Mouse (Mus musculus) spleen, adult 18-20 months (tissue): ENCODE results near the gene Ppp1r35.
A peak's percentile ranks its signal among the peaks of the same experiment; 100 is the strongest.

Experiments
- DNase-seq, 2 experiments: peaks; one replicate each; pipeline ENCODE4 v3.0.0; 2022; ENCODE audit warnings: mixed read lengths in 2 of 2

Ppp1r35 gene

GRCm38 (mm10) chr5:137751988-137752387, 26.7 kb upstream of the Ppp1r35 start:
- DNase-seq = no peak

DNA sequence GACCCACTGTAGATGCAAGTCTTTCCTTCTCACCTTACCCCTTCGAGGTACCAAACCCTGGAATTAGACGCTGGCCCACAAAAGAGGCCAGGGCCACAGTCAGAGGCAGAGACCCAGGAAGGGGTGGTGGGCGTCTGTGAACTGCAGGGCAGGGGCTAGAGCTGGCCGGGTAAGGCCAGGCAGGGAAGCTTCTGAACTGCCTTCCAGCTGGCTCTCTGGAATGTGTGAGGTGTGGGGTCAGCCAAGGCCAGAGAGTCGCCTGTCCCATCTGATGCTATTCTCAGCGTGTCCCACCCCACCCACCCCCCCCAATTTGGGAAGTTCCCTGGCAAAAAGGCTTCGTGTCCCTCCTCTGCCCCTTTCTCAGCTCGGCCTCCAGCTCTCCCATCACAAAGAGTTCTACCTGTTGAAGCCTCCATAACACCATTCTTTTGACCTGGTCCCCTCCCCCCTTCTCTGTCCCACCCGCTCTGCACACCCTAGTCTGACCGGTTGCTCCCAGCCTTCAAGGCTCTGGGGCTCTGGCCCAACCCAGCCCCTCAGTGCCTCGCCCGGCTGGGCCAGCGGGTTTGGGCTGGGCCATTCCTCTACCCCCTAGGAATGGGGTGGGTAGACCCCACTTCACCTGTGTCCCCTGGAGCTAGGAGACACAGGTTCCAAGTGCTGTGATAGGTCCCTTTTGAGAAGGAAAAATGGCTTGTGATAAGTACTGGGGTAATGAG, 25.4 kb upstream of the Ppp1r35 start:
- DNase-seq = no peak

- no peak for DNase-seq
These were observed 23.2 kb upstream of the Ppp1r35 start for GRCm38 (mm10) chr5:137755425-137755824.

DNA sequence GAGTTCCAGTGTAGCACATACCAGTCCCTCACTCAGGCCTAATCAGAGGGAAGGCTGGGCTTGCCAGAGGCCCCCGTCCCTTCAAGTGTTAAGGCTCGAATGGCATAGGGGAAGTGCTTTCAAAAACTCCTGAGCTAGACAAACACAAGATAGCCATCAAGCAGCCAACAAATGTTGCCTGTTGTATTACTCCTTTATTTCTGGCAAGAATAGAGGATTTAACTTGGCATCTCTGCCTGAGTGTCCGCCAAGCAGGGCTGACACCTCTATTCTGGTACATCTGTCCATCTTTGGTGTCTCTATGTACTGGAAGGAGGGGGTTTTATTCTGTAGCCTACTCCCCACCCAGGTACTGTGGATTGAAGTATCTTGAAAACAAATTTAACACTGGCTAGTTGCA, 22.5 kb upstream of the Ppp1r35 start:
- no peak for DNase-seq

DNA sequence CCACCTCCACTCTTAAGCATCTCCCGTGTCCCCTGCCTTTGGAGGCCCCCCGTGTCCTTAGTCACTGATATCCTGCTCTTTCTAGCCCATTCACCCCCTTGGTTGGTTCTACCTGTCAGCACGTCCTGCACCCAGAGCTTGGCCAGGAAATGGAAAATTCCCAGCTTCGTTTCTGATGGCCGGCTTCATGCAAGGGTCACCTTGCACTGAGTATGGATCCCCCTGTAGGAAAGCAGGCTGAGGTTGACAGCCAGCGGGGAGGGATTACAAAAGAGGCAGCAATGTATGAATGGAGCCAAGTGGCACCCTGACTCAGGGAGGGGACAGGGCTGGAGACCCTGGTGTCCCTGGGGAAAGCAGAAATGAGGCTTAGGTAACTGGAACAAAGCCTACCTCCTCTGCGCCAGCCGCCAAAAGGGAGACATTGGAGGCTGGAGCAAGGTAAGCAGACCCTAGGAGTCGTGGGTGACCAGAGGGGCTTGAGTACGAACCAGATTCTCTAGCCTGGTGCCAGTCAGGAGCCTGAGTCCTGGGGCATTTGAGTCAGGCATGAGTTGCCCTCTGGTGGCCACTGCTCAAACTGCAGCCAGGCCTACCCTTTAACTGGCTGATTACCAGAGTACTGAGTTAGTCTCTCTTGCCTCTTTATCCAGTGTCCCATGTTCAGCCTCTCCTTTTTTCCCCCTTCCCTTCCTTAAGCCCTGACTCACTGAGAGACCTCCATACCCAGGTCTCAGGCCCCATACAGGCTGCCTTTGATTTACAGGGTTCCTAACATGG, 21.6 kb upstream of the Ppp1r35 start:
- DNase-seq = peak; percentile 70 to 85

GRCm38 (mm10) chr5:137757887-137758286, 20.8 kb upstream of the Ppp1r35 start:
- no peak for DNase-seq

- no peak for DNase-seq
These were observed 19.6 kb upstream of the Ppp1r35 start for GRCm38 (mm10) chr5:137758921-137759534.

DNA sequence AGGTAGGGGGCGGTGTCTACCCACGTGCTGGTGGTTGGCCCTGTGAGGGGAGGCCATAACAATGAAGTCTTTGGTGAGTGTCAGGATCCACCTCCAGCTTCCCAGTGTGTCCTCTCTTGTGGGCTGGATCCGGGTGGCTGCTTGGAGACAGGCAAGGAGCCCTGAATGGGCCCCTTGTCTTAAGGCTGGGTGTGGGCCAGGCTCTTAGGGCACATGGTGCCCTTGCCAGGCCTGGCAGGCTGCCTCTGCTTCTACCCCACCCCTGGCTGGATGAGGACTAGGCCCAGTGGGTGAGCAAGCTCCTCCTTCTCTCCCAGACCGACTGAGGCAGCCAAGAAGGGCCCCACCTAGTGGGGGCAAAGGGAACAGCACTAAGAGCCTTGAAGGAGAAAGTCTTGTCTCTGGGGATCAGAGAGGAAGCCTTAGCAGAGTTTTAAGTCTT, 18.7 kb upstream of the Ppp1r35 start:
- DNase-seq = peak; percentile 62 to 81

DNA sequence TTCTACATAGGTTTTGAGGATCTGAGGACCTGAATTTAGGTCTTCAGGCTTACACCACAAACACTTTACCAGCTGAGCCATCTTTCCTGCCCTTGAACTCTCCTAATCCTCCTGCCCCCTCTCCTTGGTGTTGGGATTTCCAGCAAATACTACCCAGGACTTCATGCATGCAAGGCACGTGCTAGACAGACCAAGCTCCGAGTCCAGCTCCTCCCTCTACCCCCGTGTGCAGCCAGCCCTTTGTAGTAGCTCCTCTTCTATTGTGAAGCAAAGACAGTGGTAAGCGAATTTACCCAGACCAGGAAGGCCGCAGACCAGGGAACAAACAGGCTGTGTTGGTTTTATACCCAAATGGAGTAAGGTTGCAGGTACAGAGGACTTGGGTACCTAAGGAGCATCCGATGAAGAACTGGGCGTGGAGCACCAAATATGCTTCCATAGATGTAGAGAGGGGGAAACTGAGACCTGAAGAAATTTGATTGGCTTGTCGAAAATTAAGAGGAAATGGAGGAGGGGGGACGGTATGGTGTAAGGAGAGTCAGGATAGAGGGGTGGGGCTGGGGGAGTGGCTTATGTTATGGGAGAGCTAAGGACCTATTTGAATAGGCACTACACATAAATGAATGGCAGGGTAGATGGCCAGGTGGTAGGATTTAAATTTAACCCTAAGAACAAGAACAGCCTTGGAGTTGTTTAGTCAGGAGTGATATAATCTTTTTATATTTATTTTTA, 13.9 kb upstream of the Ppp1r35 start:
- no peak for DNase-seq

DNA sequence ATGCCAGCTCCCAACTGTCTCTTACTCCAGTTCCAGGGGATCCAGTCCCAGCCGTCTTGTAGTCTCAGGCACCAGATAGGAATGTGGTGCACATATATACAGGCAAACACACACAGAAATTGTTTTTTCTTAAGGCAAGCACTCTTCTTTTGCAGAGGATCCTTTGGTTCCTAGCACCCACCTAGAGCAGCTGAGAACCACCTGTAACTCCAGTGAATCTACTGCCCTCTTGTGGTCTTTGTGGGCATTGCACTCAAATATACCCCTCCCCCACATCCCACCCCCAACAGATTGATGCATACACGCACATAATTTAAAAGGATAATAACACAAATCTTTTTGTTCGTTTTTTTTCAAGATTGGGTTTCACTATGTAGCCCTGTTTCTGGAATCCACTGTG, 12.4 kb upstream of the Ppp1r35 start:
- DNase-seq = no peak

DNA sequence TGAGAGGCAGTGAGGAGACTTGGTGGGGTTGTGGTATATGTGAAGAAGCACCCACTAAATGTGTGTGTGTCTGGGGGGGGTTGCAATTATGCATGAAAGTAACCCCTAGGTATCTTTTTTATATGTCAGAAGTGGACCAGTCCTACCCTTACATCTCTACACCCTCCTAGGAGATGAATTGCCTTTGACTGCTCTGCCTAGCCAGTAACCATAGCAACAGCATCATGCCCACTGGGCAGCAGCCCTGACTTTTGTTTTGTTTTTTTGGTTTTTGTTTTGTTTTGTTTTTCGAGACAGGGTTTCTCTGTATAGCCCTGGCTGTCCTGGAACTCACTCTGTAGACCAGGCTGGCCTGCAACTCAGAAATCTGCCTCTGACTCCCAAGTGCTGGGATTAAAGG, 10.2 kb upstream of the Ppp1r35 start:
- DNase-seq = no peak

GRCm38 (mm10) chr5:137770709-137771108, 7.9 kb upstream of the Ppp1r35 start:
- no peak for DNase-seq

DNA sequence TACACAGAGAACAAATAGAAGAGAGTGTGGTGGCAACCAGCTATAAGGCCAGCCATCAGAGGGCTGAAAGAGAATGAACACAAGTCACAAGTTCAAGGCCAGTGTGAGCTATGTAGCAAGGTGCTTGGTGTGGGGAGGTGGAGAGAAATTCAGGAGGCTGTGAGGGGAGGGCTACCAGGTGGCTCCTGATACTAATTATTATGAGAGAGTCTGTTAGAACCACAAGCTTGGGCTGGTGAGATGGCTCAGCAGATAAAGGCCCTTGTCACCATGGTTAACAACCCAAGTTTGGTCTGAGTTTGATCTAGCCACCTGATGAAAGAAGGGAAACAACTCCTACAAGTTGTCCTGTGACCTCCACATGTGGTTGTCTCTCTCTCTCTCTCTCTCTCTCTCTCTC, 5.9 kb upstream of the Ppp1r35 start:
- no peak for DNase-seq

GRCm38 (mm10) chr5:137775587-137776290, 2.9 kb upstream of the Ppp1r35 start:
- DNase-seq = no peak

DNA sequence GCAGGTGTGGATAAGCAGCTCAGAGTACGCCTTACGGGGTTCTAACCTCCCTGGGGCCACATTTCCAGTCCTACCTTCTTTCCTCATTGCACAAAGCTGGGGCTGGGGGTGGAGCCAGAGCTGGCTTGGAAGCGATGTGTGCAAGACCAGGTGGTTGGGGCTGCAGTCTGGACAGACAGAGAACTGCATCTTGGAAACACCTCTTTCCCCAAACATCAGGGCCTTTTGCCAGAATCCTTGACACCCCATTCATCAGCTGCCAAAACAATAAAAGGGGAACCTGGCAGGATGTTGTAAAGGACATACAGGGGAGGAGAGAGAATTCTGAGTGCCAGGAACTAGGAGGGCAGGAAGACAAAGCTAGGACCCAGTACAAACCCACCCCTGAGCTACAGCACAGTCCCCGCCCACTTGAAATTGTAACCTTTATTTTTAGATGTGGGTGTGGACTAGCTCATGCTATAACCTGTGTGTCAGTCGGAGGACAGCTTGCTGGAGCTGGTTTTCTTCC, 2.2 kb upstream of the Ppp1r35 start:
- no peak for DNase-seq

- no peak for DNase-seq
These were observed 1.3 kb upstream of the Ppp1r35 start for GRCm38 (mm10) chr5:137777267-137777845.

- DNase-seq = peak in 1 of 2 experiments; percentile 35
These were observed 644 bp downstream of the Ppp1r35 start for GRCm38 (mm10) chr5:137779053-137779933.

GRCm38 (mm10) chr5:137781661-137782060, 3.0 kb downstream of the Ppp1r35 start:
- no peak for DNase-seq

GRCm38 (mm10) chr5:137782776-137783522, 4.3 kb downstream of the Ppp1r35 start:
- no peak for DNase-seq
